Mouse (Mus musculus) liver, adult 2 months (tissue): ENCODE results near the gene Caly. TPM values are rescaled to one million over a fixed set of nuclear protein-coding genes. Genes with fewer than 3 reads are reported as not detected.

Experiments used
- DNase-seq: peaks from one replicate; pipeline ENCODE4 v3.0.0-alpha.2; 2011; ENCODE audit warnings: low read depth, low spot score; ENCODE audit errors: extremely low read depth
- H3K27ac ChIP-seq: fragments of 200-500 bp; replicated peaks from 2 replicates; pipeline ENCODE4 v1.5.1; 2012; ENCODE audit warnings: low read depth, mild to moderate bottlenecking, control low read depth, inconsistent platforms, low read length; ENCODE audit not compliant: insufficient read depth
- H3K27me3 ChIP-seq: fragments of 200-500 bp; 2 replicates; pipeline ENCODE4 v1.6.1; 2012; ENCODE audit warnings: mild to moderate bottlenecking, moderate library complexity, low read length, inconsistent platforms; ENCODE audit not compliant: control insufficient read depth, insufficient read depth
- H3K36me3 ChIP-seq: fragments of 200-500 bp; 2 replicates; pipeline ENCODE4 v1.6.1; 2012; ENCODE audit warnings: low read length, inconsistent platforms; ENCODE audit not compliant: control insufficient read depth, insufficient read depth
- H3K4me1 ChIP-seq: fragments of 200-500 bp; 2 replicates; pipeline ENCODE4 v1.6.1; 2011; ENCODE audit warnings: low read length; ENCODE audit not compliant: control insufficient read depth, insufficient read depth
- H3K4me3 ChIP-seq: fragments of 200-500 bp; 2 replicates; pipeline ENCODE4 v1.5.1; 2011; ENCODE audit warnings: low read depth, mild to moderate bottlenecking, control low read depth, low read length, moderate library complexity; ENCODE audit not compliant: insufficient read depth
- H3K79me2 ChIP-seq: fragments of 200-500 bp; 2 replicates; pipeline ENCODE4 v1.6.1; 2012; ENCODE audit warnings: inconsistent platforms, mild to moderate bottlenecking, low read length, moderate library complexity; ENCODE audit not compliant: control insufficient read depth, insufficient read depth
- H3K9ac ChIP-seq: fragments of 200-500 bp; 2 replicates; pipeline ENCODE4 v1.6.1; 2012; ENCODE audit warnings: low read depth, mild to moderate bottlenecking, control low read depth, inconsistent platforms, low read length
- CTCF ChIP-seq: fragments of 200-500 bp; IDR thresholded peaks from 2 replicates; pipeline ENCODE4 v1.5.1; 2011; ENCODE audit warnings: low read depth, low read length, control low read depth
- POLR2A ChIP-seq: fragments of 200-500 bp; IDR thresholded peaks from 2 replicates; pipeline ENCODE4 v1.6.1; 2011; ENCODE audit warnings: low read length, control low read depth; ENCODE audit not compliant: insufficient read depth; ENCODE audit errors: extremely low read depth
- WGBS: fragments of 180-500 bp; shearing (Covaris S2); methylation state at CpG from one replicate; pipeline ENCODE4 v1.1.7; 2018; 5-methylcytosine and 5-hydroxymethylcytosine counted together
- polyA plus RNA-seq: library from polyadenylated mRNA; depleted of rRNA; stranded (reverse); fragments of >200 nt; gene quantifications from 2 replicates; pipeline ENCODE4 v1.2.3, GENCODE M21; 2012
- total RNA-seq: library from RNA; depleted of rRNA; stranded (reverse); fragments of >200 nt; gene quantifications from 2 replicates; pipeline ENCODE4 v1.2.3, GENCODE M21; 2014

Gene Caly
- total and polyA plus RNA-seq, 2 experiments = 0.07 TPM; not detected in 1

DNA sequence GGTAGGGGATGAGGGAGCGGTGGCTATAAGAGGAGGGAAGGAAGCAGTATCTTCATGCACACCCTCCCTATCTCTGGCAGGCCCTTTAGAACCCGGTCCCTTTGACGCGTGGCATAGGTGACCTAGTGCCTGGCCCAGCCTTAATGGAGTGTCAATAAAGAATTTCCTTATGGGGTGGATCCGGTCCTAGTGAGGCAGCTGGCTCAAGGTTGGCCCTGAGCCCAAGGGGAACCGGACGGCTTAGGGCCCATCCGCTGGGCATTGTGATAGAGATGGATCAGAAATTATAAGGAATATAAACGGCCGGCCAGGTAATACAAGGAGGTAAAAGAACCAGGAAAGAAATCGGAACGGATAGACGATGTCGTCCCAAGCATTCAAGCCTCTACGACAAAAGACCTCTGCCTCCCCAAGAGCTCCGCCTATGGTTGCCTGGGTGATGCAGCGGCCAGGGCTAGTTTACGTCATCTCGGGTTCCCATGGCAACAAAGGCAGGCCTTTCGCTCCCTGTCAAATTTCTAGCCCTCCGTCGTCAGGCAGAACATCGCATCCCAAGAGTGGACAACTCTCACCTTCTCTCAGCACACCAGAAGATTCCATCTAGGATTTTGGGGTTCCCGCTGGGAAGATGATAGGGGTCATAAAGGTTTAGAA lies 1.7 kb downstream of the Caly start:
- Histone ChIP-seq H3K4me1 (no peaks in the 10 kb centered on the region), H3K9ac (no peak overlapping the region), H3K36me3 (no peaks in the 10 kb centered on the region), H3K27ac (no peak overlapping the region), H3K79me2 (no peaks in the 10 kb centered on the region), H3K4me3 (no peak overlapping the region), H3K27me3 (peaks cover 10% of the 10 kb centered on the region)
- peak; percentile 59 for DNase-seq
- 7% methylated on average over 24 of the region's 24 CpGs for WGBS
- no peak for TF ChIP-seq CTCF

DNA sequence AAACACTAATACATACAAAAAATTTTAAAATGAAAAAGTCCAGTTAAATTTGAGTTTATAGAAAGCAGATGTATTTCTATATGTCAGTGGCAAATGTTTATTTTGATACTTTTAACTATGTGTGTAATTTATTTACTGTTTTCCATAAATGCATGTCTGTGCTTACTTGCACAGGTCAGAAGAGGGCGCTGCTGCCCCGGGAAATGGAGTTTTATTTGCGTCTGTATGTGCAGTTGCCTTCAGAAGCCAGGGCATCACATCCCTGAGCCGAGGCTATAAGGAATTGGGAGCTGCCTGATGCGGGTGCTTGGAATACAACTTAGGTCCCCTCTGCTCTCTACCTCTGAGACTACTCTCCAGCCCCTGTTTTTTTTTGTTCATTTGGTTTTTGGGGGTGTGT lies 3.6 kb downstream of the Caly start:
- TF ChIP-seq POLR2A (no peak), CTCF (peak; percentile 80)
- WGBS = 7% methylated on average over 5 of the region's 5 CpGs
- DNase-seq = peak; percentile 65
- peaks cover 10% of the 10 kb centered on the region for H3K27me3 ChIP-seq
- H3K27ac ChIP-seq = no peak overlapping the region
- no peaks in the 10 kb centered on the region for H3K79me2 ChIP-seq
- H3K4me1 ChIP-seq = no peaks in the 10 kb centered on the region
- no peak overlapping the region for H3K9ac ChIP-seq
- H3K4me3 ChIP-seq = no peak overlapping the region
- no peaks in the 10 kb centered on the region for H3K36me3 ChIP-seq

DNA sequence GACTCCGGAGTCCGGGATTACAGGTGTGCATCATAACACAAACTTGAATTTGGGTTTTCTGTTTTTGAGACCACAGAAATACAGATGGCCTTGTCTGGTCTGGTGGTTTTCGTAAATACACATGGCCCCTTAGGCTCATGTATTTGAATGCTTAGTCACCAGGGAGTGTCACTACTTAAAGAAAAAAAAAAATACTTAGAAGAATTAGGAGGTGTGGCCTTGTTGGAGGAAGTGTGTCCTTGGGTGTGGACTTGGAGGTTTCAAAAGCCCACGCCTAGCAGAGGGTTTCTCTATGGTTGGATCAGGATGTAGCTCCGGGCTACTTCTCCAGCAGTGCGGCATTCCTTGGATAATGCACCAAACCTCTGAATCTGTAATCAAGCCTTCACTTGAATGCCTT lies 4.7 kb downstream of the Caly start:
- WGBS = 82% methylated on average over 6 of the region's 6 CpGs

DNA sequence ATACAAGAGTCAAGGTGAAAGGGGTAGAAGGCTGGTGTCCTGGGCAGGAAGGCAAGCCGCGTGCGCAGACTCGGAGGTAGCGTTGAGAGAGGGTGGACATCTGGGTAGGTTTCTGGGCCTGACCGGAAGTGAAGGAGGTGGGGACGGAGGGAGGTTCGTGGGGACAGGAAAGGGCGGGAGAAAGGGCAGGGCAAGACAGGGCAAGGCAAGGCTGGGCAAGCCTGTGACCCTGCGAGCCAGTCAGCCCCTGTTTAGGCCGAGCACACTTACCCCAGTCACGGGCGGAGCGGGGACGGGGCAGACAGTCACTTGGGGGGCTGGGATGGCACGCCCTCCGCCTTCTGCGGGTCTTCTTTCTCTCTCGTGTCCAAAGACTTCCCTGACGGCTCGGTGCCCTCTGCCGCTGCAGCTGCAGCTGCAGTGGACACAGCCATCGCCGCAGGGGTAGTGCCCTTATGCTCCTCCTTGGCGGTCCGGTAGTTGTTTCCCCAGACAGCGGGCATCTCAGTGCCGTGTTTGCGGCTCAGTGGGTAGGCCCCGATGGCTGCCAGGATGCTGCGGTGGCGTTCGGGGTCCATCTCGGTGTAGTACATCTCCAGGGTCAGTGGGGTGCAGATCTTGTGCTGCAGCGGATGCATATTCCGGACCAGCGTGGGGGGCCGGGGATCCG lies 12.2 kb downstream of the Caly start:
- 60% methylated on average over 39 of the region's 39 CpGs for WGBS
- Histone ChIP-seq H3K36me3 (no peaks in the 10 kb centered on the region), H3K4me1 (peaks cover 5% of the 10 kb centered on the region; the same call in 1 of the 2 replicates), H3K4me3 (peak overlapping the region; percentile 59), H3K27me3 (no peaks in the 10 kb centered on the region), H3K27ac (peak overlapping the region; percentile 7; the same call in 1 of the 2 replicates), H3K9ac (peak overlapping the region; percentile 59), H3K79me2 (no peaks in the 10 kb centered on the region)
- no peak for TF ChIP-seq POLR2A
- TF ChIP-seq CTCF = no peak
- peak; percentile 64 for DNase-seq

More for the DNA sequence above, 4.7 kb downstream of the Caly start:
- no peak for DNase-seq
- Histone ChIP-seq H3K79me2 (no peaks in the 10 kb centered on the region), H3K27ac (no peak overlapping the region), H3K36me3 (no peaks in the 10 kb centered on the region), H3K9ac (no peak overlapping the region), H3K4me3 (no peak overlapping the region), H3K27me3 (peaks cover 10% of the 10 kb centered on the region), H3K4me1 (no peaks in the 10 kb centered on the region)
- TF ChIP-seq POLR2A (no peak), CTCF (no peak)

DNA sequence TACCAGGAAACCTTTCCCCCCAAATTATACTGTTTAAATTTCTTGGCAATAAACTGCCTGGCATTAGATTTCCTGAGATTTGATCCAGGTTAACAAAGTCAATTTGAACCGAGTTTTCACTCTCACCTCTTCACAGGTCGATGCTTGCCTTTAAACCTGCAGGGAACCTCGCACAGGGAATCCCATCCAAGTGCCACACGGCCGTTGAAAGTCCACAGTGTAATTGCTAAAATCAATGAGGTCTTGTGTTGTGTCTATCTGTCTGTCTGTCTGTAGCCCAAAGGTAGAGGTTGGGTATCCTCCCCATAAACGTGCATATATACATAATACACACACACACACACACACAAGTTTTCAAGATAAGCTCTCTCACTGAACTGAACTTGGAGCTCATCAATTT lies 15.0 kb downstream of the Caly start:
- H3K4me3 ChIP-seq = no peak overlapping the region
- H3K27me3 ChIP-seq = no peaks in the 10 kb centered on the region
- no peak for TF ChIP-seq CTCF
- TF ChIP-seq POLR2A = no peak
- peak overlapping the region; percentile 92 for H3K27ac ChIP-seq
- no peaks in the 10 kb centered on the region for H3K36me3 ChIP-seq
- peaks cover 5% of the 10 kb centered on the region; the same call in 1 of the 2 replicates for H3K4me1 ChIP-seq
- WGBS = 18% methylated on average over 6 of the region's 6 CpGs
- H3K9ac ChIP-seq = no peak overlapping the region; the same call in 1 of the 2 replicates
- DNase-seq = peak; percentile 95
- no peaks in the 10 kb centered on the region for H3K79me2 ChIP-seq

DNA sequence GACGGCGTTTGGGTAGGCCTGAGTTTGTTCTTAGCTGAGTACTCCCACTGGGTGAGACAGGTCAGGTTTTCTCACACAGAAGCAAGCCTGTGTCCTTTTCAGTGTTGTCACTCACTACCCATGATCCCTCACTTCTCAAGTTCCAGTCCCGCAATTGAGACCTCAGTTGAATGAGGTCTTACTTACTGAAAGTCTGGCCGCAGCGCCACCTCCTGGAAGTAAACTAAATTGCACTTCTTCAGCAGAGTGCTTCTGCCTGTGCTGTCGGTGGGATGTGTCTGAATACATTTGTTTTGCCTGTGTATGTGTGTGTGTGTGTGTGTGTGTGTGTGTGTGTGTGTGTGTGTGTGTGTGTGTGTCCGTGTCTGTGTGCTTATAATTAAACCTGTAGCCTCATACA lies 19.3 kb downstream of the Caly start:
- WGBS = 28% methylated on average over 7 of the region's 7 CpGs
- TF ChIP-seq POLR2A = no peak
- peak; percentile 64 for TF ChIP-seq CTCF
- DNase-seq = peak; percentile 45

More for the DNA sequence above, 19.3 kb downstream of the Caly start:
- Histone ChIP-seq H3K4me3 (no peak overlapping the region), H3K27me3 (peaks cover 6% of the 10 kb centered on the region; the same call in 1 of the 2 replicates), H3K79me2 (no peaks in the 10 kb centered on the region), H3K36me3 (no peaks in the 10 kb centered on the region), H3K27ac (no peak overlapping the region), H3K9ac (no peak overlapping the region), H3K4me1 (peaks cover 5% of the 10 kb centered on the region; the same call in 1 of the 2 replicates)
